12 mouse cellular contexts compared by ENCODE assay signal in genomic region chr2:134929452-134929851, GRCm38 (mm10).
DNase-seq lines count a peak whose midpoint lies in the region; TF ChIP-seq lines count a peak whose summit lies in the region.
"Had no signal": no experiment of that assay in that cellular context is flagged by ENCODE, and none has a peak within 500 bp of the region (broad histone marks: within the 10 kb centered on the region; RNA-seq: fewer than 3 reads in every experiment).

No protein-coding gene starts in this region.

- H3K4me1 ChIP-seq in heart, adult 2 months (ENCODE audit: control insufficient read depth, insufficient read depth, low read length) = peaks cover 5% of the 10 kb centered on the region
- H3K4me1 ChIP-seq: stomach, embryonic 15.5 days had no signal

- no peak for TF ChIP-seq POLR2A in heart, adult 2 months (IDR thresholded peaks at IDR 0.05; ENCODE audit: insufficient read depth, low read depth, low read length)

- no peak overlapping the region for H3K27ac ChIP-seq in heart, adult 2 months
- H3K27ac ChIP-seq: kidney, postnatal 0 days; liver, embryonic 13.5 days; stomach, embryonic 15.5 days had no signal

- peaks cover 9% of the 10 kb centered on the region; the same call in 1 of the 2 replicates for H3K36me3 ChIP-seq in heart, adult 2 months (ENCODE audit: control insufficient read depth, insufficient read depth, low read length)
- H3K36me3 ChIP-seq: liver, embryonic 13.5 days; stomach, embryonic 15.5 days had no signal

- H3K27me3 ChIP-seq in heart, adult 2 months (ENCODE audit: control insufficient read depth, insufficient read depth, low read length) = no peaks in the 10 kb centered on the region
- H3K27me3 ChIP-seq: liver, embryonic 13.5 days; stomach, embryonic 15.5 days had no signal

- TF ChIP-seq CTCF in heart, adult 2 months (IDR thresholded peaks at IDR 0.05) = no peak

- peak; percentile 37 to 75 for DNase-seq in layer of hippocampus, adult 18-20 months (ENCODE audit: low spot score in 2 of 2)
- no peak for DNase-seq in layer of hippocampus, postnatal 36 days
- peak; percentile 64 to 78 for DNase-seq in frontal cortex, adult 2 months (ENCODE audit: extremely low spot score in 1 of 2, low spot score in 1 of 2)
- peak; percentile 52 to 91 for DNase-seq in left cerebral cortex, postnatal 25 days (ENCODE audit: low spot score in 2 of 2)
- peak; percentile 68 to 85 for DNase-seq in right cerebral cortex, postnatal 10 days (ENCODE audit: low spot score in 2 of 2)
- no peak for DNase-seq in heart, adult 2 months
- no peak for DNase-seq in urinary bladder, postnatal 4 days (ENCODE audit: low spot score in 2 of 2)
- DNase-seq in cerebellum, postnatal 36 days = no peak
- DNase-seq: cerebellum, adult 9-11 months; liver, embryonic 13.5 days had no signal

- no peak overlapping the region for H3K9ac ChIP-seq in heart, adult 2 months (ENCODE audit: low read depth, low read length)
- H3K9ac ChIP-seq: liver, embryonic 13.5 days; stomach, embryonic 15.5 days had no signal

- intact Hi-C loops in left cerebral cortex, postnatal 25 days (cut with DNase I) = no loop called here
- intact Hi-C loops in heart, adult 2 months (cut with DNase I) = no loop called here

- TF ChIP-seq EP300 in heart, adult 2 months (IDR thresholded peaks at IDR 0.05; ENCODE audit: insufficient read depth, low read depth, low read length) = no peak

- no peak overlapping the region for H3K4me3 ChIP-seq in heart, adult 2 months
- H3K4me3 ChIP-seq: liver, embryonic 13.5 days; stomach, embryonic 15.5 days had no signal

- no peaks in the 10 kb centered on the region for H3K79me2 ChIP-seq in heart, adult 2 months (replicated peaks; ENCODE audit: control insufficient read depth, insufficient read depth, low read length)

Comparison
In these comparisons a context has a peak if more than half of its experiments do, and no peak if none do; other contexts are left out.
1. DNase-seq: peak in layer of hippocampus, adult 18-20 months (2 of 2), frontal cortex, adult 2 months (2 of 2), left cerebral cortex, postnatal 25 days (2 of 2) and right cerebral cortex, postnatal 10 days (2 of 2); none in layer of hippocampus, postnatal 36 days (0 of 2), heart, adult 2 months (0 of 2), urinary bladder, postnatal 4 days (0 of 2) and cerebellum, postnatal 36 days (0 of 2).